Mouse (Mus musculus) cerebral cortex, adult 2 months (tissue): ENCODE data around the gene Bahd1.

Source experiments
- WGBS: fragments of 180-500 bp; shearing (Covaris S2); methylation state at CpG from one replicate; pipeline ENCODE4 v1.1.7; 2018; 5-methylcytosine and 5-hydroxymethylcytosine counted together

Gene Bahd1

GRCm38 (mm10) chr2:118899981-118900825 lies at the start of gene Bahd1:
TSS of gene Bahd1 (plus strand) at chr2:118900377.
- 6% methylated on average over 32 of the region's 32 CpGs for WGBS

DNA sequence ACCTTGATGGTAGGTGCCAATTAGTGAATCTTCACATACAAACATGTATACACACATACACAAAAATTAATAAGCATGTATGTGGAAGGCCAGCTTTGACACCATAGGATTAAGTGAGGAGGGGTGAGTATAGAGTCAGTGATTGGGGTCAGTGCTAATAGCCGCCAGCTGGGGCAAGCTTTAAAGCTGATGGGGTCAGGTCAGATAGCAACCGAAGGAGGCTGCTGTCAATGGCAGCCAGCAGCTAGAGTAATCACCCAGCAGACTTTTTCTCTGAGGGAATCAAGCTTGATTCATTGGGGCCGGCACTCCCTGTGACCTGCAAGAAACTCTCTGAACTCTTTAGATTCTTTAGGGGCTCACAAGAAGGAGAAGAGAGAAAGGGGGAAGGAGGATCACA lies 48.4 kb upstream of the Bahd1 start:
- WGBS: 73% methylated on average over 3 of the region's 3 CpGs

DNA sequence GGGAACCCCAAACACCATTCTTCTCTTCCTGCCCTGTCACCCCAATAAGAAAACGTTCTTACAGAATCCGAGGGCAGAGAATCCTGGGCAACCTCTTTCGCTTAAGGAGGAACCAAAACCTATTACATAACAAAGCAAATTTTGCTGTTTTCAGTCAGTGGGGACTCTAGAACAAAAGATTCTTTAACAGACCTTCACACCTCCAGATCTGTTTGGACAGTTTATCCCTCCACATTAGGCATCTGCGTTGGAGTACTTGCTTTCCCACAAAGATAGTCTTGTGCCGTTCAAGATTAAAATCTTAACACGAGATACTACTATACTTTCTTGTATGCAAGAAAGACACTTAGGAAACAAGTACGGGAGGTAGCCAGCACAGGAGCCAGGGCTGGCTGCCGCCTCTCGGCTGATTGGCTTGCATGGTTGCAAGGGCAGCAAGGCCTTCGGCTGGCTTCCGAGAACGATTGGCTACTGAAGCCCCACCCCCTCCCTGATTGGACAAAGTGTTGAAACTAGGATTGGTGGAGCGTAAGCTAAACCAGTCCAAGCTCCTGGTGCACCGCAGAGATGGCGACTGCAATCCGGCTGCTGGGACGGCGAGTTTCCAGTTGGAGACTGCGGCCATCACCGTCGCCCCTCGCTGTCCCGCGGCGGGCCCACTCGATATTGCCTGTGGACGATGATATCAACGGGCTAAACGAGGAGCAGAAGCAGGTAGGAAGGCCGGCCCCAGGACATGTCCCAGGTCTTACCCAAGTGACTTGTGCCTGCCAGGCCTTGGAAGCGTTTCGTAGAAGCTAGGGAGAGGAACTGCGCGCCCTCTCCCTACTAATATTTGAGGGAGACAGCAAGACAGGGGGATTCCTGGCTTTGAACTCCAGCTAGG lies 38.5 kb upstream of the Bahd1 start, which contains the start of gene Ivd:
Ivd (plus strand) TSS at position 501 of the 886 bp plus-strand sequence.
- WGBS: under 1% methylated on average over 34 of the region's 34 CpGs

DNA sequence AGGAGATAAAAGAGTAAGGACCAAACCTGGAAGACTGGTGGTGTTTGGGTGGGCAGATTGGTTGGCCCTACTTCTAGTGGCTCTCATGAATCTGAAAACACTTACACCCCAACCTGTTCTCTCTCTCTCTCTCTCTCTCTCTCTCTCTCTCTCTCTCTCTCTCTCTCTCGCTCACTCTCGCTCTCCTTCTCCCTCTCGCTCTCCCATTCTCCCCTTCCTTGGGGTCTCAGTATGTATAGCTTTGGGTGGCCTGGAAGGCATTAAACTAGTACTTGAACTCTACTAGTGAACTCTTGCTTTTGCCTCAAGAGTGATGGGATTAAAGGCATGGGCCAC lies 37.9 kb upstream of the Bahd1 start:
- 50% methylated on average over 3 of the region's 3 CpGs for WGBS

DNA sequence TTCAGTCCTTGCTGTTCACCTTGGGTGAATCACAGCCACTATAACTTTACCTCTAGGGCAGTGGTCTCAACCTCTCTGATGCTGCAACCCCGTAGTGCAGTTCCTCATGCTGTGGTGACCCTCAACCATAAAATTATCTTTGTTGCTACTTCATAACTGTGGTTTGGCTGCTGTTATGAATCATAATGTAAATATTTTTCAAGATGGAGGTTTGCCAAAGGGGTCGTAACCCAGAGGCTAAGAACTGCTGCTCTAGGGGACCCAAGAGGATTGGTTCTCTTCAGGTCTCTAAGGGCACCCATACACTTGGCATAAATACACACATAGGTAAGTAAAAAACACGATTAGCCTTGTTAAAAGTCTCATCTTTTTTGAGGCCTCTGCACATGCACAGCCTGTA lies 29.6 kb upstream of the Bahd1 start:
- 77% methylated on average over 3 of the region's 3 CpGs for WGBS

GRCm38 (mm10) chr2:118871032-118871431 lies 29.1 kb upstream of the Bahd1 start:
- 27% methylated on average over 1 of the region's 1 CpGs for WGBS

- 95% methylated on average over 5 of the region's 5 CpGs for WGBS
These were observed 27.2 kb upstream of the Bahd1 start for GRCm38 (mm10) chr2:118873018-118873417.

- WGBS: 90% methylated on average over 6 of the region's 6 CpGs
These were observed 26.2 kb upstream of the Bahd1 start for GRCm38 (mm10) chr2:118873890-118874430.

GRCm38 (mm10) chr2:118875316-118875715 lies 24.9 kb upstream of the Bahd1 start:
- WGBS: 90% methylated on average over 8 of the region's 8 CpGs

DNA sequence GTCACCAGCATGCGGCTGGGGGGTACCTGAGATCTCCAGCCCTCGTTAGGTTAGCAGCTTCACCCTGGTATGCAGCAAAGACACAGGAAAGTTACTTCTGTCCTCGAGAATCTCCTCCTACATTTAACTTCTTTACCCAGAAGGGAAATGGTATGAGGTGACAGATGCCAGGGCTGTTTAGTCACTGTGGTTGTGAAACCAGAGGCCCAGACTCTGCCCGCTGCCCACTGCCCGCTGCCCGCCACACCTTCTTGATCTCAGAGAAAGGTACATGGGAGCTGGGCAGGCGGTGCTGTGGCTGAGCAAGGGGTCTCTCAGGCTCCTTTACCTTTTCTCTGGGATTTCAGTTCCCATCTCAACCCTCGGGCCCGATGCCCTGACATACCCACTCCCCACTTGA lies 23.7 kb upstream of the Bahd1 start:
- 94% methylated on average over 9 of the region's 9 CpGs for WGBS

GRCm38 (mm10) chr2:118881019-118881418 lies 19.2 kb upstream of the Bahd1 start:
- WGBS: 90% methylated on average over 4 of the region's 4 CpGs

- 83% methylated on average over 5 of the region's 5 CpGs for WGBS
These were observed 18.2 kb upstream of the Bahd1 start for GRCm38 (mm10) chr2:118881956-118882355.

DNA sequence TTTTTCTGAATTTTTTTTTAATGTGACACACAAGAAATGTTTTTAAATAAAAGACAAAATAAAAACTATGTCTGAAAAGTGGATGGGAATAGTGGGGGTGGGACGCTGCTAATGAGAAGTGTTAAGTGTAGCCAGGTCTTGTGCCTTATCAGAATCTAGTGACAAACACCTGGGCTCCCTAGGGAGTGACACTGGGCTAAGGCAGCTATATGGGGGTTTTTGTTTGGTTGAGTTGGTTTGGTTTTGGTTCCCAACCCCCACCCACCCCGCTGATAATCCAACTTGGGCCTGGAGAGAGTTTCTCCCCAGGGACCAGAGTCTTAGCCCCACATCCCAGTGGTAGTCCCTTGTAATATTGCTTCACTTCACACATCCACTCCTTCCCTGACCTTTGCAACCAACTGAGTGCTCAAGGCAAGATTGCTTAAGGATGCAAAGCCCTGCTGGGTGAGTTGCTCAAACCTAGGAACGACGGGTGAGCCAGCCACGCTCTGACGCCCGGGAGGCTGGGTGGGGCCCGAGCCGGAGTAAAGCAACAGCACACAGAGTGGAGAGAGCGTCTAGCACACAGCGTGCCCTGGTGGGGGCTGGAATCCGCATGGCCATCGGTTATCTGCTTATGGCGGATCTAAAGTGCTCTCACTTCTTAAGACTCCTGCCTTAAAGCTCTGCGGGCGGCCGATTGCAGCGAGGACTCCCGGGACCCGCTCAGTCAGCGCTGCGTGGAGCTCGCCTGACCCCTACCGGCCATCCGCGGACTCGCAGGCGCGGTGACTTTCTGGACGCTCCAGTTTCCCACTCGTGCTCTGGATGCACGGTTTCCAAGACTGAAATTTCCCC lies 17.1 kb upstream of the Bahd1 start:
- 4% methylated on average over 32 of the region's 32 CpGs for WGBS

DNA sequence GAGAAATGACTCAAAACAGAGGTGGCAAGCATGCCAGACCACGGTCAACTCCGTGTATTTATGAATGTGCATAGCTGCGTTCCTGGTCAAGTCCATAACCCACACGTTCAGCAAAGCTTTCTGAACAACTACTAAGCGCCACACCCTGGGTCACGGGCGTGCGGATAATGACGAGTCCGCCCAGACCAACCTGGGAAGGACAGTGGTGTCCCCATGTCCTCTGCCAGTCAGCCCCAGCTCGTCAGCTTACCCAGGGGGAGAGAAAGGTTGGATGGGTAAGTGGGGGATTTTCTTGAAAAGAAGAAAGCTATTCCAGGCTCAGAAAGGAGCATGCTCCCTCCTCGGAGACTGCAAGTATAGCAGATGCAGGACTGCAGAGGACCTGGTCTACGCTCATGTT lies 12.7 kb upstream of the Bahd1 start:
- WGBS: 66% methylated on average over 13 of the region's 13 CpGs

- WGBS: 38% methylated on average over 14 of the region's 14 CpGs
These were observed 12.2 kb upstream of the Bahd1 start for GRCm38 (mm10) chr2:118887845-118888548.

- WGBS: 92% methylated on average over 4 of the region's 4 CpGs
These were observed 9.0 kb upstream of the Bahd1 start for GRCm38 (mm10) chr2:118891173-118891572.

GRCm38 (mm10) chr2:118895990-118896913 lies 3.9 kb upstream of the Bahd1 start:
- 11% methylated on average over 38 of the region's 38 CpGs for WGBS

- WGBS: 1% methylated on average over 13 of the region's 13 CpGs
These were observed 3.3 kb upstream of the Bahd1 start for GRCm38 (mm10) chr2:118896914-118897291.

DNA sequence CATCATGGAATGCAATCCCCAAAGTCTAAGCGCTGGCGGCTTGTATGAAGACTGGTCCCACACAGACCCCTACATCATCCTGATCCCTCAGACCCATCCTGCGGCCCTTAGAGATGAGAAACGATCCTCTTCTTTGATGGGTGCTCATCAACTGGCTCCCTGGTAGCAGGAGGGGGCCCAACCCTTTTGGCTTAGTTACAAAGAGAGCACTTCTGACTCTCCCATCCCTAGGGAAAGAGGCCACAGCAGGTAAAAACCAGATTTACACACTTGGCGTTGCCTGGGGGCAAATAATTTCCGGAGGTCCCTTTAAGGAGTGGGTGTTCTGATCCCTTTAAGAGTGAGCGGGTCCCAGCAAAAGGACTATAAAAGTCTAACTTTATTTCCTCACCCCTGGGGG lies 2.8 kb upstream of the Bahd1 start:
- WGBS: 14% methylated on average over 7 of the region's 7 CpGs

GRCm38 (mm10) chr2:118897808-118898207 lies 2.4 kb upstream of the Bahd1 start:
- WGBS: 16% methylated on average over 11 of the region's 11 CpGs
